Comparison of ENCODE assay signal across 8 mouse cellular contexts in genomic region chr3:107582875-107583767, GRCm38 (mm10). TPM values are rescaled to one million over a fixed set of nuclear protein-coding genes. Genes with fewer than 3 reads are reported as not detected.
DNase-seq lines count a peak whose midpoint lies in the region; ATAC-seq and TF ChIP-seq lines count a peak whose summit lies in the region.

No protein-coding gene starts in this region.

- H3K9ac ChIP-seq in heart, adult 2 months (ENCODE audit: low read depth, low read length): no peak overlapping the region
- H3K9ac ChIP-seq in liver, embryonic 13.5 days: no peak overlapping the region
- H3K9ac ChIP-seq in stomach, postnatal 0 days (ENCODE audit: low read length): no peak overlapping the region

- no peaks in the 10 kb centered on the region for H3K9me3 ChIP-seq in liver, embryonic 13.5 days (replicated peaks)
- H3K9me3 ChIP-seq in stomach, postnatal 0 days (ENCODE audit: control insufficient read depth, low read length): no peaks in the 10 kb centered on the region

- 4% methylated on average over 65 of the region's 65 CpGs for WGBS in heart, adult 2 months
- 1% methylated on average over 65 of the region's 65 CpGs for WGBS in liver, embryonic 13.5 days (ENCODE audit: insufficient replicate concordance)
- 2% methylated on average over 64 of the region's 65 CpGs for WGBS in stomach, postnatal 0 days

- TF ChIP-seq EP300 in heart, adult 2 months (IDR thresholded peaks at IDR 0.05; ENCODE audit: insufficient read depth, low read depth, low read length): no peak
- TF ChIP-seq EP300 in stomach, postnatal 0 days (optimal IDR thresholded peaks at IDR 0.05): no peak

- peaks cover 16% of the 10 kb centered on the region for H3K27me3 ChIP-seq in heart, adult 2 months (ENCODE audit: control insufficient read depth, insufficient read depth, low read length)
- H3K27me3 ChIP-seq in liver, embryonic 13.5 days: peaks cover 97% of the 10 kb centered on the region
- peaks cover 10% of the 10 kb centered on the region; the same call in 1 of the 2 replicates for H3K27me3 ChIP-seq in stomach, postnatal 0 days (ENCODE audit: control insufficient read depth, insufficient read depth, low read length)

- H3K4me2 ChIP-seq in liver, embryonic 13.5 days: peak overlapping the region; percentile 44
- peak overlapping the region; percentile 46 for H3K4me2 ChIP-seq in stomach, postnatal 0 days (replicated peaks; ENCODE audit: low read depth)

- TF ChIP-seq POLR2A in heart, adult 2 months (IDR thresholded peaks at IDR 0.05; ENCODE audit: insufficient read depth, low read depth, low read length): no peak

- DNase-seq in heart, adult 2 months: peak; percentile 19 to 40
- DNase-seq in heart, adult 11 months: no peak
- peak; percentile 32 for DNase-seq in heart, postnatal 4 days
- no peak for DNase-seq in liver, embryonic 13.5 days
- DNase-seq in stomach, postnatal 0 days (ENCODE audit: low spot score): peak; percentile 32
- DNase-seq in gastrocnemius, adult 8-10 months (ENCODE audit: low spot score in 2 of 2): no peak

- intact Hi-C loops in heart, adult 2 months (cut with DNase I): loop anchor here (2.0 kb wide), 1 partner anchor 14 kb away; no protein-coding TSS in a partner anchor

- H3K4me3 ChIP-seq in heart, adult 2 months: peak overlapping the region; percentile 36
- peak overlapping the region; percentile 27 for H3K4me3 ChIP-seq in brown adipose tissue, adult 24 weeks (ENCODE audit: insufficient read depth, low read depth, low read length)
- H3K4me3 ChIP-seq in liver, embryonic 13.5 days (replicated peaks): peak overlapping the region; percentile 29
- H3K4me3 ChIP-seq in stomach, postnatal 0 days (ENCODE audit: low read depth, low read length): peak overlapping the region; percentile 20

- H3K4me1 ChIP-seq in heart, adult 2 months (ENCODE audit: control insufficient read depth, insufficient read depth, low read length): no peaks in the 10 kb centered on the region
- no peaks in the 10 kb centered on the region for H3K4me1 ChIP-seq in brown adipose tissue, adult 24 weeks (ENCODE audit: control insufficient read depth, insufficient read depth, insufficient read length, low read length)
- H3K4me1 ChIP-seq in liver, embryonic 13.5 days (replicated peaks): peaks cover 10% of the 10 kb centered on the region
- H3K4me1 ChIP-seq in stomach, postnatal 0 days (replicated peaks; ENCODE audit: control insufficient read depth, insufficient read depth): no peaks in the 10 kb centered on the region

- no peak for TF ChIP-seq CTCF in heart, adult 2 months (IDR thresholded peaks at IDR 0.05)
- no peak for TF ChIP-seq CTCF in stomach, postnatal 0 days (IDR thresholded peaks at IDR 0.05; ENCODE audit: low read depth)

- no peak overlapping the region for H3K27ac ChIP-seq in heart, adult 2 months
- no peak overlapping the region for H3K27ac ChIP-seq in brown adipose tissue, adult 24 weeks (replicated peaks; ENCODE audit: low read depth, low read length)
- no peak overlapping the region for H3K27ac ChIP-seq in liver, embryonic 13.5 days
- H3K27ac ChIP-seq in stomach, postnatal 0 days (replicated peaks): no peak overlapping the region

- H3K79me2 ChIP-seq in heart, adult 2 months (replicated peaks; ENCODE audit: control insufficient read depth, insufficient read depth, low read length): no peaks in the 10 kb centered on the region

- ATAC-seq in liver, embryonic 13.5 days (ENCODE audit: low read depth): no peak
- no peak for ATAC-seq in stomach, postnatal 0 days (ENCODE audit: low FRiP score, low TSS enrichment)
- ATAC-seq in activated CD4-positive, CD25-positive, alpha-beta regulatory T cell, adult 4 months: no peak

- no peaks in the 10 kb centered on the region for H3K36me3 ChIP-seq in heart, adult 2 months (ENCODE audit: control insufficient read depth, insufficient read depth, low read length)
- no peaks in the 10 kb centered on the region for H3K36me3 ChIP-seq in liver, embryonic 13.5 days
- no peaks in the 10 kb centered on the region for H3K36me3 ChIP-seq in stomach, postnatal 0 days (ENCODE audit: control insufficient read depth, insufficient read depth, low read length)

RNA-seq across cellular contexts. Expression of gene Alx3, which starts 11.7 kb away (rescaled TPM):
- total RNA-seq in heart, adult 2 months (2021): not detected
- polyA plus RNA-seq in heart, adult 2 months (2012; rRNA removed): not detected in 2 replicates
- polyA plus RNA-seq in brown adipose tissue, adult 24 weeks (2012; ENCODE audit: insufficient read depth, insufficient read length, missing spikeins): not detected in 2 replicates
- not detected for total RNA-seq in heart, postnatal 4 days (2021)
- 0.25 and 0.45 TPM in 2 replicates for polyA plus RNA-seq in liver, embryonic 13.5 days (2015; fragmentation: Nextera tagmentation; extraction: Ambion mirVana)
- polyA plus RNA-seq in stomach, postnatal 0 days (2015; fragmentation: Nextera tagmentation; extraction: Ambion mirVana): not detected in 2 replicates
- not detected for polyA plus RNA-seq in activated CD4-positive, CD25-positive, alpha-beta regulatory T cell, adult 4 months (2017; shearing (Covaris generic))
- total RNA-seq in gastrocnemius, adult 8-10 months (2022): not detected

RNA-seq across cellular contexts. Expression of gene Ubl4b, which starts 28.2 kb away (rescaled TPM):
- not detected for total RNA-seq in heart, adult 2 months (2021)
- polyA plus RNA-seq in heart, adult 2 months (2012; rRNA removed): 0.12 TPM in 1 of 2 replicates, not detected in the other
- not detected in 2 replicates for polyA plus RNA-seq in brown adipose tissue, adult 24 weeks (2012; ENCODE audit: insufficient read depth, insufficient read length, missing spikeins)
- total RNA-seq in heart, postnatal 4 days (2021): not detected
- not detected in 2 replicates for polyA plus RNA-seq in liver, embryonic 13.5 days (2015; fragmentation: Nextera tagmentation; extraction: Ambion mirVana)
- polyA plus RNA-seq in stomach, postnatal 0 days (2015; fragmentation: Nextera tagmentation; extraction: Ambion mirVana): not detected in 2 replicates
- polyA plus RNA-seq in activated CD4-positive, CD25-positive, alpha-beta regulatory T cell, adult 4 months (2017; shearing (Covaris generic)): not detected
- not detected for total RNA-seq in gastrocnemius, adult 8-10 months (2022)

RNA-seq across cellular contexts. Expression of gene Gm10961, which starts 48.0 kb away (rescaled TPM):
- not detected for total RNA-seq in heart, adult 2 months (2021)
- polyA plus RNA-seq in heart, adult 2 months (2012; rRNA removed): not detected in 2 replicates
- polyA plus RNA-seq in brown adipose tissue, adult 24 weeks (2012; ENCODE audit: insufficient read depth, insufficient read length, missing spikeins): not detected in 2 replicates
- total RNA-seq in heart, postnatal 4 days (2021): not detected
- polyA plus RNA-seq in liver, embryonic 13.5 days (2015; fragmentation: Nextera tagmentation; extraction: Ambion mirVana): not detected in 2 replicates
- polyA plus RNA-seq in stomach, postnatal 0 days (2015; fragmentation: Nextera tagmentation; extraction: Ambion mirVana): not detected in 2 replicates
- polyA plus RNA-seq in activated CD4-positive, CD25-positive, alpha-beta regulatory T cell, adult 4 months (2017; shearing (Covaris generic)): not detected
- not detected for total RNA-seq in gastrocnemius, adult 8-10 months (2022)

RNA-seq across cellular contexts. Expression of gene Strip1, which starts 48.4 kb away (rescaled TPM):
- total RNA-seq in heart, adult 2 months (2021): 10 to 100 TPM; 19.9 to 21.2 TPM
- polyA plus RNA-seq in heart, adult 2 months (2012; rRNA removed): 35.1 and 46.6 TPM in 2 replicates
- 21.9 and 27.7 TPM in 2 replicates for polyA plus RNA-seq in brown adipose tissue, adult 24 weeks (2012; ENCODE audit: insufficient read depth, insufficient read length, missing spikeins)
- total RNA-seq in heart, postnatal 4 days (2021): 10 to 100 TPM; 34.8 to 38.0 TPM
- polyA plus RNA-seq in liver, embryonic 13.5 days (2015; fragmentation: Nextera tagmentation; extraction: Ambion mirVana): 10.4 and 10.6 TPM in 2 replicates
- 25.4 and 26.1 TPM in 2 replicates for polyA plus RNA-seq in stomach, postnatal 0 days (2015; fragmentation: Nextera tagmentation; extraction: Ambion mirVana)
- 10 to 100 TPM; 14.6 to 17.9 TPM for polyA plus RNA-seq in activated CD4-positive, CD25-positive, alpha-beta regulatory T cell, adult 4 months (2017; shearing (Covaris generic))
- total RNA-seq in gastrocnemius, adult 8-10 months (2022): 10 to 100 TPM; 15.1 to 18.4 (median 16.5) TPM

Comparison
In these comparisons a context has a peak if more than half of its experiments do, and no peak if none do; other contexts are left out.
1. DNase-seq: peak in heart, adult 2 months (2 of 2), heart, postnatal 4 days (single experiment) and stomach, postnatal 0 days (single experiment); none in heart, adult 11 months (single experiment), liver, embryonic 13.5 days (single experiment) and gastrocnemius, adult 8-10 months (0 of 2).
2. Peak in every context shown above with its lines, with median percentiles within 50 percentile points of each other: H3K4me3 ChIP-seq.